In the genomic region with DNA sequence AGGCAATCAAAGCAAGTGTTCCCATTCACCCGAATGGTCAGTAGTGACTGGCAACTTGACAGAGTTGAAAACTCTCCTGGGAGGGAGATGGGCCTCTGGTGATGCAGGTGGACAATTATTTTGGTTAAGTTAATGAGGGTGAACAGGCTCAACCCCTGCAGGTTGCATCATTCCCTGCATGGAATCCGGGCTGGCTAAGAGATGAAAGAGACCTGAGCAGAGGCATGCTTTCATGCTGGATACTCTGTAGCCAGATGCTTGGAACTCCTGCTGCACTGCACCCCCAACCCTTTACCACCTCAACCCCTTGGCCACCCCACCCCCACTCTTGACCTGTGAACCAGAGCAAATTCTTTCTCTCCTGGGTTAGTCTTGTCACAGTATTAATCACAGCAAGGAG, we compare ENCODE assay signal across 18 mouse cellular contexts.
"Had no signal": no experiment of that assay in that cellular context is flagged by ENCODE, and none has a peak within 500 bp of the region (broad histone marks: within the 10 kb centered on the region; RNA-seq: fewer than 3 reads in every experiment).

No protein-coding gene starts in this region.

- H3K36me3 ChIP-seq: midbrain, embryonic 10.5 days; neural tube, embryonic 13.5 days; neural tube, embryonic 15.5 days had no signal

- H3K4me3 ChIP-seq: midbrain, embryonic 10.5 days; myocyte; neural tube, embryonic 13.5 days; neural tube, embryonic 15.5 days had no signal

- H3K27me3 ChIP-seq: neural tube, embryonic 13.5 days; neural tube, embryonic 15.5 days had no signal

- H3K9me3 ChIP-seq: midbrain, embryonic 10.5 days; neural tube, embryonic 13.5 days; neural tube, embryonic 15.5 days had no signal

- ATAC-seq: midbrain, embryonic 16.5 days had no signal

- H3K4me2 ChIP-seq: lung, embryonic 14.5 days; neural tube, embryonic 13.5 days; neural tube, embryonic 15.5 days had no signal

- DNase-seq: lung, adult 18-20 months; lung, embryonic 14.5 days; lung, postnatal 10 days; lung, postnatal 4 days; midbrain, embryonic 14.5 days; retina, postnatal 1 day; right cerebral cortex, adult 18-20 months; right cerebral cortex, postnatal 25 days; right cerebral cortex, postnatal 4 days; spleen, adult 18-20 months; thymus, adult 18-20 months; thymus, postnatal 14 days; thymus, postnatal 36 days had no signal

- H3K27ac ChIP-seq: midbrain, embryonic 10.5 days; neural tube, embryonic 13.5 days; neural tube, embryonic 15.5 days had no signal

- H3K4me1 ChIP-seq: neural tube, embryonic 13.5 days; neural tube, embryonic 15.5 days had no signal

- H3K9ac ChIP-seq: lung, embryonic 14.5 days; neural tube, embryonic 13.5 days; neural tube, embryonic 15.5 days had no signal
